Mouse (Mus musculus) heart, postnatal 0 days (tissue): ENCODE measurements at regions not wholly inside any gene's neighbourhood (a gene's known extent, or its start where the extent isn't known, plus 50 kb on each side); places are given as distances from the start of the nearest gene placed in this dataset.

Source experiments
- CTCF ChIP-seq: IDR thresholded peaks from 2 replicates; pipeline ENCODE4 v1.5.1; 2016; ENCODE audit warnings: antibody characterized with exemption, control low read depth, low read depth
- EP300 ChIP-seq: IDR thresholded peaks from 2 replicates; pipeline ENCODE4 v1.6.1; 2016; ENCODE audit warnings: antibody characterized with exemption, low read depth

DNA sequence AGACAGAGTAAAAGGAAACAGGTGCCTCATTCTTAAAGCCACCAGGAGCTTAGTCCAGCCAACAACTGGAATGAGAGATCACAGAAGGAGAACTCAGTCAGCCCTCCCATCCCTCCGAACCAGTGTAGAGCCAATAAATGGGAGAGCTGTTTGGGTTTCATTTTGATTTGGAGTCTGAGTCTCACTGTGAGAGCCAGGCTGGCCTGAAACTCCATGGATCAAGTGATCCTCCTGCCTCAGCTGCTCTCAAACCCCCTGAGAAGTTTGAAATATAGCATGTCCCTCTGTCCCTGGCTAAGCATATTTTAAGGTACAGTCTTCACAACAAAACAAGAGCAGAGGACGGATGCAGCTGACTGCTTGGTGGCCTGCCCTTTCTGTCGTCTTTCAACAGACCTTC is 107.3 kb upstream of the Agap1 start:
- TF ChIP-seq CTCF = no peak
- TF ChIP-seq EP300 = no peak
